Mouse (Mus musculus) ovary, postnatal 10 days (tissue): ENCODE data around the gene Zfhx3.

Experiments
- DNase-seq: peaks from one replicate; pipeline ENCODE4 v3.0.0; 2022; ENCODE audit warnings: low spot score

Gene Zfhx3

GRCm38 (mm10) chr8:108662766-108663165 lies 720.3 kb downstream of the Zfhx3 start:
- no peak for DNase-seq

GRCm38 (mm10) chr8:108671939-108672515 lies 729.6 kb downstream of the Zfhx3 start:
- no peak for DNase-seq

GRCm38 (mm10) chr8:108675001-108675525 lies 732.6 kb downstream of the Zfhx3 start:
- no peak for DNase-seq

GRCm38 (mm10) chr8:108689694-108690093 lies 747.2 kb downstream of the Zfhx3 start:
- DNase-seq: no peak

GRCm38 (mm10) chr8:108690576-108691455 lies 748.4 kb downstream of the Zfhx3 start:
- DNase-seq: no peak

GRCm38 (mm10) chr8:108691456-108692238 lies 749.2 kb downstream of the Zfhx3 start:
- DNase-seq: no peak

GRCm38 (mm10) chr8:108692239-108692627 lies 749.8 kb downstream of the Zfhx3 start:
- no peak for DNase-seq

- DNase-seq: no peak
Measured at GRCm38 (mm10) chr8:108692669-108693665, 750.5 kb downstream of the Zfhx3 start.

- no peak for DNase-seq
Measured at GRCm38 (mm10) chr8:108693841-108694240, 751.4 kb downstream of the Zfhx3 start.

- DNase-seq: no peak
Measured at GRCm38 (mm10) chr8:108694516-108694915, 752.1 kb downstream of the Zfhx3 start.

- DNase-seq: no peak
Measured at GRCm38 (mm10) chr8:108695242-108695880, 752.9 kb downstream of the Zfhx3 start.

- no peak for DNase-seq
Measured at GRCm38 (mm10) chr8:108695938-108696630, 753.6 kb downstream of the Zfhx3 start.

- DNase-seq: no peak
Measured at GRCm38 (mm10) chr8:108696631-108697410, 754.4 kb downstream of the Zfhx3 start.

- DNase-seq: no peak
Measured at GRCm38 (mm10) chr8:108697589-108697988, 755.1 kb downstream of the Zfhx3 start.

- no peak for DNase-seq
Measured at GRCm38 (mm10) chr8:108698101-108698660, 755.7 kb downstream of the Zfhx3 start.

- no peak for DNase-seq
Measured at GRCm38 (mm10) chr8:108699011-108699410, 756.6 kb downstream of the Zfhx3 start.

- no peak for DNase-seq
Measured at GRCm38 (mm10) chr8:108699454-108700345, 757.3 kb downstream of the Zfhx3 start.
